Mouse (Mus musculus) thymus, postnatal 25 days (tissue): Measurements from ENCODE around the gene Fam160a1.

Experiments used
- DNase-seq: peaks from one replicate; pipeline ENCODE4 v3.0.0; 2022

Fam160a1 gene

DNA sequence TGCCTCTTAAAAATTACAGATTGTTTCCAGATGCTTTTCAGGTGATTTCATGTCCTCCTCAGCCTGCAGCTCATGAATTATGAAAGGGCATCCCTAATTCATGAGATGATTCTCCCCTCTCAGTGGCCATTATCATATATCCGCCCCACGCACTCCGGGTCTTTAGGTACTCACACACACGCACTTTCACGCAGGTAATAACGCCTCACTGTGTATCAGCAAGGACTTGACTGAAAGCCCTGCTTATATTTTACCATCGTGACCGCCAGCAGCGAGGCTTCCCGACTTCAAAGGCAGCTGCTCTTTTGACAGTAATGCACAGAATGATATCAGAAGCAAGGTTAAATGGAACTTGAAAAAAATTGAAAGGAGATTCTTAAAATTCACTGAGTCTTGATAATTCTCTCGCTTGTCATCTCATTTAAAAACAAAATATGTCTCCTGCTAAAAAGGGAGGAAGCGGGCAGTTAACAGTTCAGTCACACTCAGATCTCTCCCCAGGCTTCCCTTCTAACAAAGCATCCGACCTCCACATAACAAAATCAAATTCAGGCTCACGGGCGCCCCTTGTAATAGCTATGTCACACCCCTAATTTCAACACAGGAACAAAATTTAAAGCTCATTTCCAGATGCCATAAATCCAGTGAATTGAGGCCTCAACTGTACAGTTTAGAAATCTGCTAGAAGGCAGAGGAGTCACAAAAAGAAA, 3.9 kb upstream of the Fam160a1 start:
- no peak for DNase-seq

DNA sequence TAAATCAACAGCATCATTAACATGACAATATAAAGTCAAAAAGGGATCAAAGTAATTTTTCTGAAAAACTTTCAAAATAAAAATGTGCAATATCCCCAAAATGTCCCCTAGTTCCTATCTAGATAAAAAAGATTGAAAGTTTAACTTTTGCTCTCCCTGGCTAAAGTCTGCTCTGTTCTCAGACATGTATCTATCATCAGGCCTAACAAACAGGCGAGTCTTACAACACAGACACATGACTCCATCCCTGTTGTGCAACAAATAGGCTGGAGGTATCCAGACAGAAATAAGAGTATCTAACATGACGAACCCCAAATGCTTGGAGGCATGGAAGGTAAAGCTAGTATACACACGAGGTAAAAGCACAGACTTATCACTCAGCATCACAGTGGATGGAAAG, 2.2 kb upstream of the Fam160a1 start:
- no peak for DNase-seq

GRCm38 (mm10) chr3:85814241-85814640, 2.9 kb downstream of the Fam160a1 start:
- DNase-seq = no peak

- DNase-seq = no peak
Observed at GRCm38 (mm10) chr3:85813101-85814014, 3.7 kb downstream of the Fam160a1 start.

GRCm38 (mm10) chr3:85812010-85812409, 5.1 kb downstream of the Fam160a1 start:
- DNase-seq = no peak

DNA sequence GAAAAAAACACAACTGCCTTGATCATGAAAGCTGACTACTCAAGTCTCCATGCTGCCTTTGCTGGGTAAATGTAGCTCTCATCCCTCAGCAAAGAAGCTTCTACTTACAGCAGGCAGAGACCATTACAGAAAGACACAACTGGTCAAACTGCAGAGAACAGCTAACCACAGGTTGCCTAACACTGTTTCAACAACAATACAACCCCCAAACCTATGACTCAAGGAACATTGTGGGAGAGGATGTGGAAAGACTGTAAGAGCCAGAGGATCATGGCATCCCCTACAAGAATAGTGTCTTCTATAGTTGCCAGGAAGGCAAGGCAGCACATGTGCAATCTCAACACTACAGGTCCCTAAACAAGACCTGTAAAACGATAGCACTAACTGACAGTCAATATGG, 23.9 kb downstream of the Fam160a1 start:
- DNase-seq = no peak

DNA sequence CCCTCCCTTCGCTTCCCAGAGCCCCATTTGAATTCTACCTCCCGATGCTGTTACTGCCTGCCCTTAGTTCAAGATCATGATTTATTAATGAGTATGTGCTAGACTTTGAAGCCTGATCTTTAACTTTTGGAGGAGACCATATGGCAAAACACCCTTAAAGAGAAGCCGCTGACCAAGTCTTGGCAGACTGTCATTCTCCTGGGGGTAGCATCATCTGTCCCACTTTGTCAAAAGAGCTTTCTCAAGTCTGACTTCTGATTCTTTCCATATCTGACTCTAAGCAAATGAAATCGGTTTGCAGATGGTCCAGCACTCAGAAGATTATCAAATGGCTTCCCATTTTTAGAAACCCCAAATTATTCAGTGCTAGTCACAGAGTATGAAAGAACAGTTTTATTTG, 27.3 kb downstream of the Fam160a1 start:
- no peak for DNase-seq

DNA sequence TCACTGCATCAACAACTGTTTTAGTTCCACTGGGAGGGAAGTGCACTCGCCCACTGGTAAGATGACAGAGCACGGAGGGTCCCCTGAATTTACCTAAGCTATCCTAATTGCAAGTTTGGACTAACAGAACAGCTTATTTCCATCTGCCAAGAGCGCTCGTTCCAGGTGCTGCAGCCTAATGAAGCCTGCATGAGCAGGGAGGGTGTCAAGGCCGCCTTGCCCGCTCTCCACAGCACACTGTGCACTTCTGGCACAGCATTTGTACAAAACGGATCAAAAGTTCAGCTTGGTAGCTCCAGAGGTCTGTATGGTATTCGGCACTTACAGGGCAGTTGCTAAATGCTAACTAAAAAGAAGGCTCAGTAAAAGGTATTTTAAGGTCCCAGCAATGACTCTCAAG, 30.6 kb downstream of the Fam160a1 start:
- DNase-seq = no peak

GRCm38 (mm10) chr3:85780906-85781305, 36.2 kb downstream of the Fam160a1 start:
- DNase-seq = no peak

GRCm38 (mm10) chr3:85780332-85780731, 36.8 kb downstream of the Fam160a1 start:
- DNase-seq = no peak

DNA sequence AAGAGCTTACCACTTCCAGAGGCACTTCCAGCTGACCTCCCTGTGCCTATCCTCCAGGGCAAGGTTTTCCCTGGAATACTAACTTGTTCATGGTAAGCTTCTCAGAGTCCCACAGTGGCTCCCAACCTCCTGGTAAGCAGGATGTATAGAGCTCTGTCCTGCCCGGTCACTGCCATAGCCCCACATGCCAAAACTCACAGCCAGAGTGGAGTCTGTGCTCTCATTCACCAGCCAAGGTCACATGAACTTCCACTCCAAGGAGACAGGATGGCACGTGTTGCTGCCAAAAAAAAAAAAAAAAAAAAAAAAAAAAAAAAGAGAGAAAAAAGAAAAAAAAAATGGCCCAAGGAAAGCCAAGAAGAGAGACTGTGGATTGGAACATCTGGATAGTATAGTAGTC, 39.2 kb downstream of the Fam160a1 start:
- no peak for DNase-seq

GRCm38 (mm10) chr3:85777356-85777755, 39.7 kb downstream of the Fam160a1 start:
- DNase-seq = no peak

DNA sequence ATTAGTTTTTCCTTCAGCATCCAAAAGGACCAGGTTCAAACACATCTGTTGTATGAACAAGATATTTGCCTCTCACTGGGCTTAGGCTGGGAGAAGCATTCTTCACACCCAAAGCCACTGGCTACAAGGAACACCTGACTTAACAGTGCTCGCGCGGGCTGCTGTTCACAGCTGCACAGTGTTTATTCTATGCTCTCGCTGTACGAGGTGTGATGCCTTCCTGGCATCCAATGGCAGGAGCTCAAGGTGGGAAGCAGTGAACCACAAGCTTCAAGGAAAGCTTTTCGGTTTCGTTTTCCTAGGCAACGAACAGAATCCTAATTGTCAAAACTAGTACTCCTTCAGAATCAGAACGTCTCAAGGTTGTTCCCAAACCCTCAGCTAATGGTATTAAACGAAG, 40.4 kb downstream of the Fam160a1 start:
- no peak for DNase-seq

- DNase-seq = no peak
Observed at GRCm38 (mm10) chr3:85776126-85776525, 41.0 kb downstream of the Fam160a1 start.

DNA sequence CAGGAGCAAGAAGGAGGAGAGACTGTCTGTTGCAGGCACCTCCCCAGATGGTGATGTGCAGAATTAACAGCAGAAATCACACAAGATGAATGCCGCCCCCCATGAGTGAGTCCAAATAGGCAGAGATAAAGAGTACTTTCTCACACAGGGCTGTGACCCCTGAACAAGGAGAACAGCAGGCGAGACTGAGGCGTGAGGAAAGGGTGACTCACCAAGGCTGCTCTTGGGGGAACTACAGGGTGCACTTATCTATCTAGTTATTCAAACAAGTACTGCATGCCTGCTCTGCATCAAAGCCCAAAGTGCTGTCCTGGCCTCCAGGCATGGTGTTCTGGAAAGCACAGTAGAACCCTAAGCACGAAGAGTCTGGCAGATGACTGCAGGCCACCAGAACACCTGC, 43.2 kb downstream of the Fam160a1 start:
- DNase-seq = no peak

- DNase-seq = no peak
Observed at GRCm38 (mm10) chr3:85773425-85773824, 43.7 kb downstream of the Fam160a1 start.

DNA sequence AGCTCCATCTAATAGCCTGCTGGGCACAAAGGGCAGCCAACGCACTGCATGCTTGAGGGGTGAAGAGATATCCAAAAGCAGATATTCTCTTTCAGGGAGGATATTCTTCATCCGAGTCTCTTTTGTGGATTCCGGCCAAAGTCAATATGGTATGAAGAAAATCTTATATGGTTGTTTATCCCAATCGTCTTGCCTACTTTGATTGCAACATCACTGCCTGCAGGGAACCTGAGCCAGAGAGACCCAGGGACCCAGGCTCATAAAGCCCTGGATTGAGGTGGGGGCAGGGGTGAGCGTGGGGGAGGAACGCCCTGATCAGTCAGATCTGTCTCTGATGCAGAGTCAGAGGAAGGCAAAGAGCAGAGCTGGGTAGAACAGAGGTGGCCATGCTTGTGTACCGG, 52.2 kb downstream of the Fam160a1 start:
- no peak for DNase-seq

GRCm38 (mm10) chr3:85764008-85764834, 52.9 kb downstream of the Fam160a1 start:
- no peak for DNase-seq

- no peak for DNase-seq
Observed at GRCm38 (mm10) chr3:85757944-85758343, 59.1 kb downstream of the Fam160a1 start.

- no peak for DNase-seq
Observed at GRCm38 (mm10) chr3:85757435-85757834, 59.7 kb downstream of the Fam160a1 start.

GRCm38 (mm10) chr3:85749348-85749747, 67.7 kb downstream of the Fam160a1 start:
- no peak for DNase-seq

DNA sequence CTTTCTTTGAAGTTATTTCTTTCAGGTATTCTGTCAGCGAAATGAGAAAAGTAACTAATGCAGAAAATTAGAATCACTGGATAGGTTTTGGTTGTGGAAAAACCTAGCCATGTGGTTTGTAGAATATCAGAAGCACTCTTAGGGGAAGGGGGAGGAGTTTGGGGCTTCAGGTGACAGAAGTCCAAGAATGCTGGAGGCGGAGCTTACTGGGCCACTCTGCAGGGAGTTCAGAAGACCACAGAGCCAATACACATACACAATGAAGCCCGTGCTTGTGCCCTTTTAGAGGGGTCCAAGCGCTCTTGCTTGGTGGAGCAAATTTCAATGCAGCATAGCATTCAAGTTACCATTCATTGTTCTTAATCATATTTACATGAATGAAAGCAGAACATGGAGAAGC, 68.2 kb downstream of the Fam160a1 start:
- DNase-seq = no peak

GRCm38 (mm10) chr3:85746116-85746515, 71.0 kb downstream of the Fam160a1 start:
- DNase-seq = no peak
